Mouse (Mus musculus) cortical plate, adult 2 months (tissue): ENCODE results near the gene Slc2a2.

Experiments used
- CTCF ChIP-seq: fragments of 200-500 bp; IDR thresholded peaks from 2 replicates; pipeline ENCODE4 v1.5.1; 2011; ENCODE audit warnings: mild to moderate bottlenecking, control low read depth, low read length; ENCODE audit not compliant: insufficient read depth; ENCODE audit errors: extremely low read depth
- POLR2A ChIP-seq: fragments of 200-500 bp; IDR thresholded peaks from 2 replicates; pipeline ENCODE4 v1.6.1; 2011; ENCODE audit warnings: mild to moderate bottlenecking, low read length, control low read depth; ENCODE audit not compliant: insufficient read depth; ENCODE audit errors: extremely low read depth

GRCm38 (mm10) chr3:28654740-28655139, 43.0 kb upstream of the Slc2a2 start:
- no peak for TF ChIP-seq CTCF
- no peak for TF ChIP-seq POLR2A
